Mouse (Mus musculus) cerebellum, adult 2 months (tissue): ENCODE measurements around the gene Ssh2. TPM values are rescaled to one million over a fixed set of nuclear protein-coding genes. Genes with fewer than 3 reads are reported as not detected.

Source experiments
- DNase-seq, 2 experiments: peaks; one replicate each; pipeline ENCODE4 v3.0.0; 2021
- H3K27ac ChIP-seq: fragments of 200-500 bp; 2 replicates; pipeline ENCODE4 v1.5.1; 2012; ENCODE audit warnings: low read length, control low read depth, inconsistent platforms; ENCODE audit not compliant: insufficient read depth
- H3K27me3 ChIP-seq: fragments of 200-500 bp; 2 replicates; pipeline ENCODE4 v1.6.1; 2012; ENCODE audit warnings: inconsistent platforms, mild to moderate bottlenecking, low read length, moderate library complexity; ENCODE audit not compliant: control insufficient read depth, insufficient read depth
- H3K4me1 ChIP-seq: fragments of 200-500 bp; 2 replicates; pipeline ENCODE4 v1.6.1; 2011; ENCODE audit warnings: low read length; ENCODE audit not compliant: control insufficient read depth, insufficient read depth
- H3K4me3 ChIP-seq: fragments of 200-500 bp; replicated peaks from 2 replicates; pipeline ENCODE3; 2011; ENCODE audit warnings: mild to moderate bottlenecking, low read depth, low read length, control low read depth; ENCODE audit not compliant: insufficient read depth
- CTCF ChIP-seq: fragments of 200-500 bp; IDR thresholded peaks from 2 replicates; pipeline ENCODE4 v1.5.1; 2011; ENCODE audit warnings: low read depth, mild to moderate bottlenecking, control low read depth, low read length, moderate library complexity, borderline replicate concordance; ENCODE audit not compliant: insufficient read depth
- POLR2A ChIP-seq: fragments of 200-500 bp; IDR thresholded peaks from 2 replicates; pipeline ENCODE4 v1.6.1; 2011; ENCODE audit warnings: low read length, control low read depth, borderline replicate concordance; ENCODE audit not compliant: insufficient read depth
- WGBS: fragments of 180-500 bp; shearing (Covaris S2); methylation state at CpG from one replicate; pipeline ENCODE4 v1.1.7; 2018; 5-methylcytosine and 5-hydroxymethylcytosine counted together
- polyA plus RNA-seq: library from polyadenylated mRNA; depleted of rRNA; stranded (reverse); fragments of >200 nt; gene quantifications from 2 replicates; pipeline ENCODE4 v1.2.3, GENCODE M21; 2012

Ssh2 gene
- polyA plus RNA-seq, 1 experiment, result 14.3 TPM

DNA sequence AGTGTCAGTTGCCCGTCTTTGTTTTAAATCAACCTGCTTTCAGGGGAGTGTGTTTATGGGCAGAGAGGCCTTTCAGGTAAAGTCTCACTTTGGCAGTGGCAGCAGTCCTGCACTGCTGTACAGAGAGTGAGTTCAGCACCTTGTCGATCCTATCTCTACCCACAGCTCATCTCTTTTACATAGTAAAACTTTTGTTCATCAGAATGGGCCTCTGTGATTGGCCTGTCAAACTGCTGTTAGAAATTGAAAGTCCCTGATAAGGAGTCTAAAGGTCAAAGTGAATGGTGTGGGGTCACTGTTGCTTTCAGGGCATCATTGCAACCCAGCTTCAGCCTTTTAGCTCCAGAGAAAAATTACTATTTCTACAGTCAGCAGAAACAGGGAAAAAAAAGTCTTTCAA lies 147.4 kb downstream of the Ssh2 start:
- Histone ChIP-seq H3K27ac (no peak overlapping the region), H3K4me3 (no peak overlapping the region), H3K4me1 (no peaks in the 10 kb centered on the region), H3K27me3 (no peaks in the 10 kb centered on the region)
- 92% methylated on average over 2 of the region's 2 CpGs for WGBS
- DNase-seq, result no peak
- TF ChIP-seq POLR2A, result no peak
- no peak for TF ChIP-seq CTCF

DNA sequence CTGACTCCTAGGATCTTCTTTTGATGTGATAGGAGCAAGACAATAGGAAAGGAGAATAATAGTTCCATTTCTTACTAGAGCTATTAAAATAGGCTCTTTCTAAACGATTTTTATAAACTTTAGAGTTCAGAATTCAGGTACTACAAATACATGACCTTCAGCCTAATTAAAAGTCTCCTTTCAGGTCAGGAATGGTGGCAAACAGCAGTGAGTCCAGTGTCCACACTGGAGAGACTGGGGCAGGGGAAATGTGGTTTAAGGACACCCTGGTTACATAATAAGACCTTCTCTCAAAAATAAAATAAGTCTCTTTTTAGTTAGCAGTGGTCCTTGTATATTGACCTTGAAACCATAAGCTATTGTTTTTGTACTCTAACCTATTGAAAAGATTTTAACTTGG lies 148.3 kb downstream of the Ssh2 start:
- no peaks in the 10 kb centered on the region for H3K4me1 ChIP-seq
- no peak overlapping the region for H3K27ac ChIP-seq
- TF ChIP-seq CTCF (no peak), POLR2A (no peak)
- DNase-seq, result no peak
- H3K27me3 ChIP-seq, result no peaks in the 10 kb centered on the region
- WGBS, result 75% methylated on average over 1 of the region's 1 CpGs
- H3K4me3 ChIP-seq, result no peak overlapping the region

DNA sequence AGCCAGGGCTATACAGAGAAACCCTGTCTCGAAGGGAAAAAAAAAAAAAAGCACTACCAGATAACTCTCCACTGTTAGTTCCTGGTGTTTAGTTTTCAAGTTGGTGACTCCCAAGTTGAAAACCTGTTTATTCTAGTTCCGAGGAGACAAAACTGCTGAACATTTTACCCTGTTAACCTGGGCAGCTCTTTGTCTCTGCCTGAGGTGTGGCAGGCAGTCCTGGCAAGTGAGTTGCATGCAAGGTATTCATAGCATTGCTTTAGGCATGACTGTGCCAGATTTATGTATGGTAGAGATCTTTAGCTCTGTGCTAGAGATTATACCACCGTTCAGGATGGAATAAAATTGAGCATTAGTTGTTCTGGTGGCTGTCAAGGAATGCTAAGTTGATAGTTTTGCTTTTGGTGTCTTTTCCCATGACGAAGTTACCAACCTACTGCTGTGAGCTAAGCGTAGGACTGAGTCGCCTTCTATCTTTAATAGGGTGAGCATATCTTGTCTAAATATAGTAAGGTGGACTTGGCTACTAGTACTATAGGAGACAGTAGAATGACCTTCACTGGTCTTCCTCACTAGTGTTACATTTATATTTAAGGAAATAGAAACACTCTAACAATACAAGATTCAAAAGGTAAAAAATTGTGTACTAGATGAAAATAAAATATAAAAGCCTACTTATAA lies 149.8 kb downstream of the Ssh2 start:
- H3K4me1 ChIP-seq, result no peaks in the 10 kb centered on the region
- TF ChIP-seq CTCF, result no peak
- no peak for TF ChIP-seq POLR2A
- H3K4me3 ChIP-seq, result no peak overlapping the region
- WGBS, result 46% methylated on average over 6 of the region's 6 CpGs
- H3K27me3 ChIP-seq, result no peaks in the 10 kb centered on the region
- DNase-seq, result no peak
- H3K27ac ChIP-seq, result no peak overlapping the region

DNA sequence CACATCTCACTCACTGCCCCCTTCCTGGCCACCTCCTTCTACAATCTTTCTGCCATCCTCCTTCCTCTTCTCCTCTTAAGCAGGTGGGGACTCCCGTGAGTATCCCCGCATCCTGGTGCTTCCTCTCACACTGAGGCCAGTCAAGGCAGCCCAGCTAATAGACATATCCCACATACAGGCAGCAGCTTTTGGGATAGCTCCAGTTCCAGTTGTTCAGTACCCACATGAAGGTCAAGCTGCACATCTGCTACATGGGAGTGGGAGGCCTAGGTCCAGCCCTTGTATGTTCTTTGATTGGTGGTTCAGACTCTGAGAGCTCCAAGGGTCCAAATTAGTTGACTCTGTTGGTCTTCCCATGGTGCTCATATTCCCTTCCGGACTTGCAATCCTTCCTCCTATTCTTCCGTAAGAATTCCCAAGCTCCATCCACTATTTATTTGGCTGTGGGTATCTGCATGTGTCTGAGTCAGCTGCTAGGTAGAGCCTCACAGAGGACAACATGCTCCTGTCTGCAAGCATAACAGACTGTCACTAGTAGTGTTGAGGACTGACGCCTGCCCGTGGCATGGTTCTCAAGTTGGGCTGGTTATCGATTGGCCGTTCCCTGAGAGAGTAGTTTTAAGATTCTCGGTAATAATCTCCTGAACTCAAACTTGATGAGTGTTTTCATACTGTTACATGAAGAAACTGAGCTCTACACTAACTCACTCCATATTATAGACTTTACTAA lies 151.6 kb downstream of the Ssh2 start:
- H3K27me3 ChIP-seq, result no peaks in the 10 kb centered on the region

DNA sequence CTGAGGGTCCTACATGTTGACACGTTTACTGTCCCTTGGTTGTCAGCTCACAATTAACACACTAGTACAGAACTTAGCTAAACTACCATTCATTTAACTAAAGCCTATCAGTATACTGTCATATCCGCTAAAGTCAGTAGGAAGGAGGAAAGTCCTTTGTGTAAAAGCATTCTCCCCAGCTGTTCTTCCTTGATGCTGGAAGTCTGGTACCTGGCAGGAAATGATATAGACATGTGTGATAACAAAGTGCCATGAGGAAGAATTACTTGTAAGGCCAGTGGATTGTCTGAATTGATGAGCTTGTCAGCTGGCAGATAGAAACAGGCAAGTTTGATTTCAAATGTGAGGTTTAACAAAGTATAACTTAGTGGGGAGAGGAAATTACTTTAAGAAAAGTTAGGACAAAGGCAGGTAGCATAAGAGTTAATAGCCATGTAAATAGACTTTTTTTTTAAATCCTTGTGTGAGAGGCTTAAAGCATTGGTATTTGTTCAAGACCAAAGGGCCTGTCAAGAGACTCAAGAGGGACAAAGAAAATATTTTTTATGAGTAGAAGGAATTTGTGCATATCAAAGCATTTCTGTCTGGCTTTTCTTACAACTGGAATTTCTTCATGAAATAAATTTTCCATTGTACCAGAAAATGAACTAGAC lies 153.2 kb downstream of the Ssh2 start:
- Histone ChIP-seq H3K27me3 (no peaks in the 10 kb centered on the region), H3K4me1 (no peaks in the 10 kb centered on the region), H3K27ac (no peak overlapping the region), H3K4me3 (no peak overlapping the region)
- TF ChIP-seq CTCF (no peak), POLR2A (no peak)
- 89% methylated on average over 2 of the region's 2 CpGs for WGBS
- no peak for DNase-seq

More for the DNA sequence above, 151.6 kb downstream of the Ssh2 start:
- no peak overlapping the region for H3K4me3 ChIP-seq
- no peak overlapping the region for H3K27ac ChIP-seq
- no peak for DNase-seq
- WGBS, result 96% methylated on average over 9 of the region's 9 CpGs
- no peaks in the 10 kb centered on the region for H3K4me1 ChIP-seq
- TF ChIP-seq POLR2A (no peak), CTCF (no peak)

DNA sequence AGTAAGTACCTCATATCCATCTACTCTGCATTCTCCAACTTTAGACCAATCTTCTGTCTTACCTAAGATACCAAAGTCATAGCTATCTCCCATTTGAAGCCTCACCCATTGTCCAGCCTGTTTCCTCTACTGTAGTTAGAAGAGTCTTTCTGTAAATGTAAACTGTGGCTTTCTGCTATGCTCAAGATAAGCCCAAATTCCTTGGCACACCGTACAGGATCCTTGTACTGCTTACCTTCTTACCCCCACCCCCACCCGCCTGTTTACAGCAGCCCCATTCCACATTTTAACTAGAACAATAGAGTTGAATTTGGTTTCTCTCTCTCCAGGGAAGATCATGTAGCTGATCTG lies 153.7 kb downstream of the Ssh2 start:
- Histone ChIP-seq H3K4me1 (no peaks in the 10 kb centered on the region), H3K4me3 (no peak overlapping the region), H3K27ac (no peak overlapping the region), H3K27me3 (no peaks in the 10 kb centered on the region)
- WGBS, result 90% methylated on average over 2 of the region's 2 CpGs
- DNase-seq, result no peak
- TF ChIP-seq CTCF, result no peak
- no peak for TF ChIP-seq POLR2A

DNA sequence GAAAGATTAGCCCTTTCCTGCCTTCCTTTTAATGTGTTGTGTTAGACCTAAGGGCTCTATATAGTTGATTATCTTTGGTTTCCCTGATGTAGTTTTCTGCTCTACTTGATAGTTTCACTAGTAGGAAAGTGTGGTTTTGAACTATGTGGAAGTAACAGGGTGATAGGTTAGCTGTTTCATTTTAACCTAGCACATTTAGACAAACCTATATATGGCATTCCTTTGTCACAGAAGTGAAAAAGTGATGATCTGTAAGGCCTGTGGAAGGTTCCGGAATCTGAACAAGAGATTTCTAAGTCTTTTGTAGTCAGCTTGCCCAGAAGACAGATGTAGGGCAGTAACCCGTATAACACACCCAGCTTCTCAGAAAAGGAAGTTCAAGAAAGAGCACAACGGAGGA lies 155.0 kb downstream of the Ssh2 start:
- no peak overlapping the region for H3K4me3 ChIP-seq
- TF ChIP-seq CTCF, result no peak
- TF ChIP-seq POLR2A, result no peak
- 89% methylated on average over 3 of the region's 3 CpGs for WGBS

DNA sequence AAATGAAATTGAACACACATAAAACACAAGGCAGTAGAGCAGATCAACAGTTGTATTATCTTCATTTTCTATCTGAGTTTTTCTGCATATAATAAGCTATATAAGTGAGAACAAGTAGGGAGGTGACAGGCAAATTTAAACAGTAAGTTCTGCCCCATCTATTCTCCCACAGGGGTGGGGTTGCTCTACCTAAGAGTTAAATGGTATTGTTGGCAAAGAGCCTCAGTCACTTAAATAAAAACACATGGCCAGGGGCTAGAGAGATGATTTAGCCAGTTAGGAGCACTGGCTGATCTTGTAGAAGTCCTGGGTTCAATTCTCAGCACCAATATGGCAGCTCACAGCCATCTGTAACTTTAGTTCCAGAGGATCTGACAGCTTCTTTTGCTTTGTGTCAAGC lies 155.6 kb downstream of the Ssh2 start:
- TF ChIP-seq POLR2A (no peak), CTCF (no peak)
- H3K27ac ChIP-seq, result no peak overlapping the region
- no peaks in the 10 kb centered on the region for H3K27me3 ChIP-seq
- no peaks in the 10 kb centered on the region for H3K4me1 ChIP-seq
- DNase-seq, result no peak
- no peak overlapping the region for H3K4me3 ChIP-seq

More for the DNA sequence above, 155.0 kb downstream of the Ssh2 start:
- Histone ChIP-seq H3K27ac (no peak overlapping the region), H3K27me3 (no peaks in the 10 kb centered on the region), H3K4me1 (no peaks in the 10 kb centered on the region)
- no peak for DNase-seq
